12 mouse cellular contexts compared by ENCODE assay signal in genomic region chr6:115469666-115470581, GRCm38 (mm10).
DNase-seq lines count a peak whose midpoint lies in the region; ATAC-seq and TF ChIP-seq lines count a peak whose summit lies in the region.
"Had no signal": no experiment of that assay in that cellular context is flagged by ENCODE, and none has a peak within 500 bp of the region (broad histone marks: within the 10 kb centered on the region; RNA-seq: fewer than 3 reads in every experiment).

No protein-coding gene starts in this region.

- H3K9ac ChIP-seq in kidney, embryonic 14.5 days (ENCODE audit: low read depth, low read length): no peak overlapping the region
- no peak overlapping the region for H3K9ac ChIP-seq in midbrain, embryonic 15.5 days
- H3K9ac ChIP-seq: embryonic facial prominence, embryonic 13.5 days; liver, embryonic 13.5 days had no signal

- TF ChIP-seq CTCF in testis, adult 2 months (IDR thresholded peaks at IDR 0.05; ENCODE audit: control insufficient read depth, insufficient read depth, insufficient replicate concordance, low read depth, low read length): no peak

- WGBS in kidney, embryonic 14.5 days: 59% methylated on average over 3 of the region's 3 CpGs
- WGBS in midbrain, embryonic 15.5 days: 76% methylated on average over 3 of the region's 3 CpGs
- WGBS in embryonic facial prominence, embryonic 10.5 days: 73% methylated on average over 3 of the region's 3 CpGs

- H3K27ac ChIP-seq in kidney, embryonic 14.5 days (ENCODE audit: low read depth, low read length): no peak overlapping the region
- peak overlapping the region; percentile 29; the same call in 1 of the 2 replicates for H3K27ac ChIP-seq in testis, adult 2 months (ENCODE audit: control insufficient read depth, insufficient read depth, low read depth, low read length)
- H3K27ac ChIP-seq in midbrain, embryonic 15.5 days: no peak overlapping the region
- H3K27ac ChIP-seq in embryonic facial prominence, embryonic 10.5 days (replicated peaks): no peak overlapping the region
- H3K27ac ChIP-seq: embryonic facial prominence, embryonic 13.5 days; liver, embryonic 13.5 days had no signal

- DNase-seq in kidney, adult 11 months: peak; percentile 56
- DNase-seq in testis, postnatal 14 days (ENCODE audit: low spot score): no peak
- peak; percentile 48 for DNase-seq in kidney, postnatal 10 days
- no peak for DNase-seq in embryonic facial prominence, embryonic 10.5 days (ENCODE audit: low spot score)
- DNase-seq: adrenal gland, adult 8-10 months; liver, embryonic 13.5 days; right cerebral cortex, postnatal 14 days had no signal

- H3K4me3 ChIP-seq in kidney, embryonic 14.5 days (ENCODE audit: low read length): no peak overlapping the region
- H3K4me3 ChIP-seq in testis, adult 2 months (ENCODE audit: control insufficient read depth, low read depth, low read length): peak overlapping the region; percentile 17; the same call in 1 of the 2 replicates
- H3K4me3 ChIP-seq in midbrain, embryonic 15.5 days: no peak overlapping the region
- H3K4me3 ChIP-seq in embryonic facial prominence, embryonic 10.5 days: no peak overlapping the region
- H3K4me3 ChIP-seq: embryonic facial prominence, embryonic 13.5 days; liver, embryonic 13.5 days; myocyte had no signal

- no peaks in the 10 kb centered on the region for H3K27me3 ChIP-seq in kidney, embryonic 14.5 days (ENCODE audit: control insufficient read depth, insufficient read depth, low read length)
- H3K27me3 ChIP-seq in testis, adult 2 months (ENCODE audit: control insufficient read depth, insufficient read depth, low read length): no peaks in the 10 kb centered on the region
- H3K27me3 ChIP-seq in midbrain, embryonic 15.5 days (replicated peaks): 0 out of 2 replicates have a peak, but pooled peaks cover 3% of the 10 kb centered on the region
- peaks cover 9% of the 10 kb centered on the region for H3K27me3 ChIP-seq in embryonic facial prominence, embryonic 10.5 days (replicated peaks; ENCODE audit: low read depth, poor library complexity, severe bottlenecking)
- H3K27me3 ChIP-seq: embryonic facial prominence, embryonic 13.5 days; liver, embryonic 13.5 days had no signal

- no peaks in the 10 kb centered on the region for H3K9me3 ChIP-seq in kidney, embryonic 14.5 days (ENCODE audit: control insufficient read depth, low read length)
- H3K9me3 ChIP-seq in midbrain, embryonic 15.5 days: no peaks in the 10 kb centered on the region
- no peaks in the 10 kb centered on the region for H3K9me3 ChIP-seq in embryonic facial prominence, embryonic 10.5 days
- H3K9me3 ChIP-seq: embryonic facial prominence, embryonic 13.5 days; liver, embryonic 13.5 days had no signal

- H3K4me2 ChIP-seq in kidney, embryonic 14.5 days (replicated peaks; ENCODE audit: low read depth, low read length): no peak overlapping the region
- no peak overlapping the region for H3K4me2 ChIP-seq in midbrain, embryonic 15.5 days
- H3K4me2 ChIP-seq: embryonic facial prominence, embryonic 13.5 days; liver, embryonic 13.5 days had no signal

- no peaks in the 10 kb centered on the region for H3K36me3 ChIP-seq in kidney, embryonic 14.5 days (ENCODE audit: control insufficient read depth, insufficient read depth, low read length)
- no peaks in the 10 kb centered on the region for H3K36me3 ChIP-seq in testis, adult 2 months (ENCODE audit: control insufficient read depth, insufficient read depth, low read length)
- H3K36me3 ChIP-seq in midbrain, embryonic 15.5 days (replicated peaks): no peaks in the 10 kb centered on the region
- no peaks in the 10 kb centered on the region for H3K36me3 ChIP-seq in embryonic facial prominence, embryonic 10.5 days (replicated peaks)
- H3K36me3 ChIP-seq: embryonic facial prominence, embryonic 13.5 days; liver, embryonic 13.5 days had no signal

- ATAC-seq in kidney, embryonic 14.5 days (ENCODE audit: low FRiP score, low TSS enrichment): no peak
- no peak for ATAC-seq in midbrain, embryonic 15.5 days (replicated peaks)

- no peak for TF ChIP-seq POLR2A in testis, adult 2 months (IDR thresholded peaks at IDR 0.05; ENCODE audit: control insufficient read depth, low read depth, low read length)

- no peaks in the 10 kb centered on the region for H3K4me1 ChIP-seq in kidney, embryonic 14.5 days (ENCODE audit: control insufficient read depth, insufficient read depth, low read length)
- H3K4me1 ChIP-seq in testis, adult 2 months (ENCODE audit: control insufficient read depth, insufficient read depth, low read length): no peaks in the 10 kb centered on the region; the same call in 1 of the 2 replicates
- no peaks in the 10 kb centered on the region for H3K4me1 ChIP-seq in midbrain, embryonic 15.5 days
- H3K4me1 ChIP-seq in embryonic facial prominence, embryonic 10.5 days: no peaks in the 10 kb centered on the region
- H3K4me1 ChIP-seq: embryonic facial prominence, embryonic 13.5 days had no signal

Comparison
In these comparisons a context has a peak if more than half of its experiments do, and no peak if none do; other contexts are left out.
1. DNase-seq: peak in kidney, adult 11 months (single experiment) and kidney, postnatal 10 days (single experiment); none in testis, postnatal 14 days (single experiment) and embryonic facial prominence, embryonic 10.5 days (single experiment).